Mouse (Mus musculus) ES-Bruce4 (cell line): ENCODE measurements around the gene Dus1l. TPM values are rescaled to one million over a fixed set of nuclear protein-coding genes. Genes with fewer than 3 reads are reported as not detected.
"Not testable (repeated sequence)": the region's sequence is repeated elsewhere in the genome, so short reads cannot be mapped to it uniquely, and the experiment has no call there.

Experiments used
- H3K27ac ChIP-seq: 2 replicates; pipeline ENCODE4 v1.5.1; 2012; ENCODE audit warnings: low read length, inconsistent platforms; ENCODE audit not compliant: insufficient read depth
- H3K27me3 ChIP-seq: 2 replicates; pipeline ENCODE4 v1.6.1; 2012; ENCODE audit warnings: mild to moderate bottlenecking, low read length, inconsistent platforms; ENCODE audit not compliant: control insufficient read depth, poor library complexity, insufficient read depth, severe bottlenecking
- H3K36me3 ChIP-seq: 2 replicates; pipeline ENCODE4 v1.6.1; 2012; ENCODE audit warnings: inconsistent platforms, mild to moderate bottlenecking, low read length, moderate library complexity; ENCODE audit not compliant: control insufficient read depth, poor library complexity, insufficient read depth, severe bottlenecking
- H3K4me1 ChIP-seq: one replicate; pipeline ENCODE4 v1.8.1; 2011; ENCODE audit warnings: low read length; ENCODE audit not compliant: control insufficient read depth, insufficient read depth
- H3K4me3 ChIP-seq: 2 replicates; pipeline ENCODE4 v1.5.1; 2011; ENCODE audit warnings: low read depth, mild to moderate bottlenecking, low read length
- H3K9ac ChIP-seq: 2 replicates; pipeline ENCODE4 v1.6.1; 2012; ENCODE audit warnings: low read depth, mild to moderate bottlenecking, inconsistent platforms; ENCODE audit not compliant: poor library complexity, severe bottlenecking
- H3K9me3 ChIP-seq: replicated peaks from 2 replicates; pipeline ENCODE4 v1.6.1; 2012; ENCODE audit warnings: mild to moderate bottlenecking, low read length, inconsistent platforms; ENCODE audit not compliant: control insufficient read depth, poor library complexity, insufficient read depth, severe bottlenecking
- CTCF ChIP-seq: IDR thresholded peaks from one replicate; pipeline ENCODE4 v1.8.1; 2011; ENCODE audit warnings: low read depth, low read length
- EP300 ChIP-seq: IDR thresholded peaks from 2 replicates; pipeline ENCODE4 v1.6.1; 2011; ENCODE audit warnings: low read depth, low read length; ENCODE audit not compliant: insufficient read depth
- POLR2A ChIP-seq: IDR thresholded peaks from one replicate; pipeline ENCODE4 v1.8.1; 2011; ENCODE audit warnings: low read length; ENCODE audit not compliant: insufficient read depth
- polyA plus RNA-seq: library from polyadenylated mRNA; stranded (reverse); fragments of >200 nt; gene quantifications from 2 replicates; pipeline ENCODE4 v1.2.4, GENCODE M21; 2011; ENCODE audit warnings: low read depth; ENCODE audit not compliant: missing spikeins, insufficient read depth, insufficient read length

Gene Dus1l
- polyA plus RNA-seq, 1 experiment = 56.7 TPM

DNA sequence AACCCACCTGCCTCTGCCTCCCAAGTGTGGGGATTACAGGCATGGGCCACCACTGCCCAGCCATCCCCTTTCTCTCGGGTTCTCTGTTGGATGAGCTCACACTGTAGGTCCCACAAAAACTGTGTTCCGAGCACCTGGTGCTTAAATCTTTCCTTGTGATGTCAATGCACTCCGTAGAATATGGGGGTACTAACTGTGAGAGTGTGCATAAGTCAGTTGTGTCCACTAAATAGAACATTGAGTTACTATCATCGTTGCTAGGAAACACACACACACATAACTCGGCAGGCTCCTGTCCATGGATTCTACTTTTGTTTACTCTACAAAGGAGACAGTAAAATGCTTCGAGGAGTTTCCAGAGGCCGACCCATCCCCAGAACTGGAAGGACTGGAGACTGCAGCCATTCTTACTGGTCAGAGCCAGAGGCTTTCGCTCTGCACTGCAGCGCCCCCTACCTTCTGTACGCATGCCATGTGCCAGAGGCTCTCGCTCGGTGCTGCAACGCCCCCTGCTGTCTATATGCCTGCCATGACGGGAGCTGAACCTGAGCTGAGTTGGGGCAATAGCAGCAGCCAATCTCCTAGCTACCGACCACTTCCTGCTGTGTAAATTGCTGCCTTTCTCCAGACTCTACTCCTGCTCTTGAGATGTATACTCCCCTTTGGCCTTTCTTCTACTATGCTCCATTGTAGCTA, 20.3 kb downstream of the Dus1l start:
- no peaks in the 10 kb centered on the region for H3K27me3 ChIP-seq
- H3K4me3 ChIP-seq = no peak overlapping the region

DNA sequence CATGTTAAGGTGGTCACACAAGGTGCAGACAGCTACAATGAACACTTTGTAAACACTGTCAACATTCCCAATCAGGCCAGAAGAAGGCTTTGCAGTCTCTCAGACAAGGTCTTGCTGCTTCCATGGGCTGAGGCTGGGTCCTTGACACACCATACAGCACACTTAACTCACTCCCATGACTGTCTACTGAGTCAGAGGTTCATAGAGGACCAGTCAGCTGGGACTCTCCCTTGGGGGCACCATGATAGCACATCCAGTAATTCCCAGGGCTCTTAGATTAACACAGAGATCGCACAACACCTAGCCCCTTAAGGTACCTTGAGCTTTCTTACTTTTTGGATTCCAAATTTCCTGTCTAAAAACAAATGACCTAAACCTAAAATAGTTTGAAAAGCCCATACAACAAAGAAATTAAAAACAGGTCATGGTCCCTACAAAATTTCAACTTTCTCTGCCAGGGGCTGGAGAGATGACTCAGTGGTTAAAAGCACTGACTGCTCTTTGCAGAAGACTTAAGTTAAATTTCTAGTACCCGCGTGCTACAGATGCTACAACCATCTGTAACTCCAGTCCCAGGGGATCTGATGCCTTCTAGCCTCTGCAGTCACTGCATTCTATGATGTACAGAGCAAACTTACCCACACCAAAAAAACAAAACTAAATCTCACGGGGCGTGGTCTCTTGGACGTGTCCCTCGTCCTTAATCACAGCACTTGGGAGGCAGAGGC, 22.6 kb downstream of the Dus1l start:
- H3K36me3 ChIP-seq = no peaks in the 10 kb centered on the region
- TF ChIP-seq CTCF (no peak), EP300 (no peak), POLR2A (no peak)
- no peak overlapping the region for H3K4me3 ChIP-seq
- H3K27ac ChIP-seq = no peak overlapping the region
- H3K9ac ChIP-seq = no peak overlapping the region
- no peaks in the 10 kb centered on the region for H3K27me3 ChIP-seq
- peaks cover 4% of the 10 kb centered on the region for H3K4me1 ChIP-seq
- H3K9me3 ChIP-seq = peaks cover 3% of the 10 kb centered on the region; the same call in 1 of the 2 replicates

More for the DNA sequence above, 20.3 kb downstream of the Dus1l start:
- H3K36me3 ChIP-seq = no peaks in the 10 kb centered on the region
- H3K9ac ChIP-seq = no peak overlapping the region
- H3K27ac ChIP-seq = no peak overlapping the region
- TF ChIP-seq EP300 = peak; percentile 87; the same call in 1 of the 2 replicates
- TF ChIP-seq POLR2A = no peak
- peak; percentile 100 for TF ChIP-seq CTCF
- H3K9me3 ChIP-seq = no peaks in the 10 kb centered on the region
- H3K4me1 ChIP-seq = peaks cover 12% of the 10 kb centered on the region

- Histone ChIP-seq H3K27me3 (no peaks in the 10 kb centered on the region), H3K4me3 (no peak overlapping the region), H3K9me3 (peaks cover 3% of the 10 kb centered on the region; the same call in 1 of the 2 replicates), H3K9ac (no peak overlapping the region), H3K4me1 (peaks cover 4% of the 10 kb centered on the region), H3K36me3 (no peaks in the 10 kb centered on the region), H3K27ac (no peak overlapping the region)
- no peak for TF ChIP-seq EP300
- no peak for TF ChIP-seq CTCF
- no peak for TF ChIP-seq POLR2A
These were observed 23.5 kb downstream of the Dus1l start for GRCm38 (mm10) chr11:120772749-120773148.

DNA sequence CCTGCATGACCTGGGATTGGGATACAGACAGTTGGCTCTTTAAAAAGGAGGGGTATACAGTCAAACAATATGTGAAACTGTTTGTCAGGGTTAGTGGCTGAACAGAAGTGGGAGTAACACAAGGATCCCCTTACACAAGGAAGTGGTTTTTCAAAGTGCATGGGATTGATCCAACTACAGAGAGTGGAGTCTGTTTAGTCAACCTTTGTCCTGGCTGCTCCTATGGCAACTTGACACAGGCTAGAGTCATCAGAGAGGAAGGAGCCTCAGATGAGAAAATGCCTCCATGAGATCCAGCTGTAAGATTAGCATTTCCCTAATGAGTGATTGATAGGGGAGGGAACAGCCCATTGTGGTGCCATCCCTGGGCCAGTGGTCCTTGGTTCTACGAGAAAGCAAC, 28.0 kb downstream of the Dus1l start:
- H3K4me3 ChIP-seq = no peak overlapping the region
- H3K4me1 ChIP-seq = peaks cover 2% of the 10 kb centered on the region
- H3K27me3 ChIP-seq = no peaks in the 10 kb centered on the region
- H3K9me3 ChIP-seq = peaks cover 3% of the 10 kb centered on the region; the same call in 1 of the 2 replicates
- TF ChIP-seq CTCF (no peak), EP300 (no peak), POLR2A (no peak)
- no peak overlapping the region for H3K27ac ChIP-seq
- H3K9ac ChIP-seq = no peak overlapping the region
- H3K36me3 ChIP-seq = no peaks in the 10 kb centered on the region

GRCm38 (mm10) chr11:120767023-120767422, 29.2 kb downstream of the Dus1l start:
- H3K9ac ChIP-seq, H3K9me3 ChIP-seq, H3K4me3 ChIP-seq: not testable (repeated sequence)

GRCm38 (mm10) chr11:120763121-120763999, 32.8 kb downstream of the Dus1l start:
- H3K9me3 ChIP-seq, H3K27ac ChIP-seq, H3K4me1 ChIP-seq, H3K36me3 ChIP-seq, H3K9ac ChIP-seq, H3K27me3 ChIP-seq: not testable (repeated sequence)
- H3K4me3 ChIP-seq = peak overlapping the region; percentile 39

More at GRCm38 (mm10) chr11:120767023-120767422, 29.2 kb downstream of the Dus1l start:
- H3K36me3 ChIP-seq, H3K4me1 ChIP-seq, H3K27ac ChIP-seq, H3K27me3 ChIP-seq: not testable (repeated sequence)

GRCm38 (mm10) chr11:120762672-120763041, 33.5 kb downstream of the Dus1l start, which contains the start of gene Hmga1b:
Gene Hmga1b, plus strand, starts transcription at chr11:120762794.
- not testable (repeated sequence) for H3K27me3 ChIP-seq, H3K36me3 ChIP-seq, H3K9ac ChIP-seq, H3K4me1 ChIP-seq, H3K27ac ChIP-seq
- Histone ChIP-seq H3K4me3 (peak within 1 kb of the TSS; percentile 39), H3K9me3 (peaks cover 12% of the 10 kb centered on the region)
